Mouse (Mus musculus) lung, embryonic 14.5 days (tissue): ENCODE results near the gene Mpc1. TPM values are rescaled to one million over a fixed set of nuclear protein-coding genes. Genes with fewer than 3 reads are reported as not detected.
"Not testable (repeated sequence)": the region's sequence is repeated elsewhere in the genome, so short reads cannot be mapped to it uniquely, and the experiment has no call there.

Experiments used
- ATAC-seq: fragments of 200-750 bp; cut with Nextera tagmentation; 2 replicates; pipeline ENCODE4 v1.8.0; 2017; ENCODE audit warnings: mild to moderate bottlenecking, moderate TSS enrichment, moderate library complexity; ENCODE audit not compliant: insufficient read depth
- DNase-seq: peaks from one replicate; pipeline ENCODE4 v3.0.0-alpha.2; 2015
- H3K27ac ChIP-seq: fragments of 300-500 bp; sonication (generic); 2 replicates; pipeline ENCODE4 v1.5.1; 2014; ENCODE audit warnings: low read depth, mild to moderate bottlenecking, moderate library complexity
- H3K27me3 ChIP-seq: fragments of 300-500 bp; sonication (generic); 2 replicates; pipeline ENCODE4 v1.6.1; 2014; ENCODE audit warnings: low read length, control low read depth; ENCODE audit not compliant: insufficient read depth
- H3K36me3 ChIP-seq: fragments of 300-500 bp; sonication (generic); 2 replicates; pipeline ENCODE4 v1.6.1; 2014; ENCODE audit warnings: control low read depth; ENCODE audit not compliant: insufficient read depth
- H3K4me1 ChIP-seq: fragments of 300-500 bp; sonication (generic); 2 replicates; pipeline ENCODE4 v1.6.1; 2014; ENCODE audit warnings: antibody characterized with exemption, control low read depth; ENCODE audit not compliant: insufficient read depth
- H3K4me2 ChIP-seq: fragments of 300-500 bp; sonication (generic); 2 replicates; pipeline ENCODE4 v1.6.1; 2014; ENCODE audit warnings: mild to moderate bottlenecking
- H3K4me3 ChIP-seq: fragments of 300-500 bp; sonication (generic); 2 replicates; pipeline ENCODE4 v1.5.1; 2014; ENCODE audit warnings: low read depth, low read length
- H3K9ac ChIP-seq: fragments of 300-500 bp; sonication (generic); 2 replicates; pipeline ENCODE4 v1.6.1; 2014
- H3K9me3 ChIP-seq: fragments of 300-500 bp; sonication (generic); 2 replicates; pipeline ENCODE4 v1.6.1; 2016; ENCODE audit warnings: low read depth, low read length, control low read depth
- CTCF ChIP-seq: IDR thresholded peaks from 2 replicates; pipeline ENCODE4 v1.5.1; 2016; ENCODE audit warnings: antibody characterized with exemption, low read depth
- WGBS: fragments of 180-500 bp; shearing (Covaris S2); extraction: QIAGEN DNeasy Blood & Tissue Kit; methylation state at CpG from one replicate; pipeline ENCODE4 v1.1.7; 2014; 5-methylcytosine and 5-hydroxymethylcytosine counted together
- polyA plus RNA-seq: library from polyadenylated mRNA; unstranded; fragments of >200 nt; fragmentation: Nextera tagmentation; extraction: Ambion mirVana; gene quantifications from 2 replicates; pipeline ENCODE4 v1.2.1, GENCODE M21; 2014

Mpc1 gene
- polyA plus RNA-seq, 1 experiment from 2014 or later, result 154 TPM

- no peaks in the 10 kb centered on the region for H3K9me3 ChIP-seq
- DNase-seq (no peak), ATAC-seq (no peak)
- no peaks in the 10 kb centered on the region for H3K4me1 ChIP-seq
- no peak overlapping the region for H3K9ac ChIP-seq
- H3K4me2 ChIP-seq, result no peak overlapping the region
- 67% methylated on average over 7 of the region's 7 CpGs for WGBS
- no peak for TF ChIP-seq CTCF
- H3K27ac ChIP-seq, result no peak overlapping the region
- peaks cover 3% of the 10 kb centered on the region; the same call in 1 of the 2 replicates for H3K36me3 ChIP-seq
- no peaks in the 10 kb centered on the region for H3K27me3 ChIP-seq
- H3K4me3 ChIP-seq, result no peak overlapping the region
Observed at GRCm38 (mm10) chr17:8302772-8303438, 20.2 kb downstream of the Mpc1 start.

GRCm38 (mm10) chr17:8303671-8304070 is 21.0 kb downstream of the Mpc1 start:
- no peaks in the 10 kb centered on the region for H3K9me3 ChIP-seq
- TF ChIP-seq CTCF, result no peak

GRCm38 (mm10) chr17:8305801-8306200 is 23.1 kb downstream of the Mpc1 start:
- no peak overlapping the region for H3K4me3 ChIP-seq
- peak; percentile 33 for TF ChIP-seq CTCF
- DNase-seq, result no peak
- H3K36me3 ChIP-seq, result no peaks in the 10 kb centered on the region
- no peaks in the 10 kb centered on the region for H3K9me3 ChIP-seq
- no peaks in the 10 kb centered on the region for H3K27me3 ChIP-seq
- H3K27ac ChIP-seq, result no peak overlapping the region; the same call in 1 of the 2 replicates
- H3K9ac ChIP-seq, result no peak overlapping the region
- H3K4me2 ChIP-seq, result no peak overlapping the region
- no peak for ATAC-seq
- 20% methylated on average over 3 of the region's 3 CpGs for WGBS
- no peaks in the 10 kb centered on the region for H3K4me1 ChIP-seq

More at GRCm38 (mm10) chr17:8303671-8304070, 21.0 kb downstream of the Mpc1 start:
- Histone ChIP-seq H3K4me1 (no peaks in the 10 kb centered on the region), H3K36me3 (0 out of 2 replicates have a peak, but pooled peaks cover under 1% of the 10 kb centered on the region), H3K4me2 (no peak overlapping the region), H3K27ac (no peak overlapping the region), H3K4me3 (no peak overlapping the region), H3K27me3 (no peaks in the 10 kb centered on the region), H3K9ac (no peak overlapping the region)
- 32% methylated on average over 5 of the region's 5 CpGs for WGBS
- no peak for DNase-seq
- ATAC-seq, result no peak

GRCm38 (mm10) chr17:8310838-8311614 is 28.3 kb downstream of the Mpc1 start, which contains the start of gene Sft2d1:
Sft2d1 (plus strand) TSS chr17:8311102.
- H3K4me1 ChIP-seq, result no peaks in the 10 kb centered on the region
- H3K27me3 ChIP-seq, result no peaks in the 10 kb centered on the region
- H3K9me3 ChIP-seq, result no peaks in the 10 kb centered on the region
- H3K4me3 ChIP-seq, result peak within 1 kb of the TSS; percentile 80
- DNase-seq (peak; percentile 98), ATAC-seq (peak; percentile 97)
- TF ChIP-seq CTCF, result no peak
- H3K9ac ChIP-seq, result peak within 1 kb of the TSS; percentile 71
- H3K27ac ChIP-seq, result peak within 1 kb of the TSS; percentile 30; the same call in 1 of the 2 replicates
- no peaks in the 10 kb centered on the region for H3K36me3 ChIP-seq
- H3K4me2 ChIP-seq, result peak within 1 kb of the TSS; percentile 72
- WGBS, result under 1% methylated on average over 50 of the region's 54 CpGs

GRCm38 (mm10) chr17:8311751-8312150 is 29.0 kb downstream of the Mpc1 start:
- no peak for TF ChIP-seq CTCF
- H3K27ac ChIP-seq, result no peak overlapping the region
- peak overlapping the region; percentile 72 for H3K4me2 ChIP-seq
- no peaks in the 10 kb centered on the region for H3K27me3 ChIP-seq
- 35% methylated on average over 3 of the region's 3 CpGs for WGBS
- H3K9ac ChIP-seq, result peak overlapping the region; percentile 71
- H3K4me1 ChIP-seq, result no peaks in the 10 kb centered on the region
- peak overlapping the region; percentile 80 for H3K4me3 ChIP-seq
- H3K36me3 ChIP-seq, result no peaks in the 10 kb centered on the region
- ATAC-seq (no peak), DNase-seq (peak; percentile 8)
- no peaks in the 10 kb centered on the region for H3K9me3 ChIP-seq

GRCm38 (mm10) chr17:8313976-8314375 is 31.3 kb downstream of the Mpc1 start:
- no peak overlapping the region for H3K27ac ChIP-seq
- no peaks in the 10 kb centered on the region for H3K36me3 ChIP-seq
- ATAC-seq, result no peak
- 82% methylated on average over 3 of the region's 3 CpGs for WGBS
- H3K9me3 ChIP-seq, result no peaks in the 10 kb centered on the region
- H3K27me3 ChIP-seq, result no peaks in the 10 kb centered on the region
- H3K4me1 ChIP-seq, result no peaks in the 10 kb centered on the region
- H3K9ac ChIP-seq, result no peak overlapping the region
- no peak overlapping the region for H3K4me2 ChIP-seq
- H3K4me3 ChIP-seq, result no peak overlapping the region
- no peak for DNase-seq
- TF ChIP-seq CTCF, result no peak

GRCm38 (mm10) chr17:8316251-8316650 is 33.5 kb downstream of the Mpc1 start:
- Histone ChIP-seq H3K9ac (no peak overlapping the region), H3K4me3 (no peak overlapping the region), H3K4me1 (no peaks in the 10 kb centered on the region), H3K4me2 (no peak overlapping the region), H3K9me3 (no peaks in the 10 kb centered on the region), H3K36me3 (no peaks in the 10 kb centered on the region), H3K27ac (no peak overlapping the region), H3K27me3 (no peaks in the 10 kb centered on the region)
- ATAC-seq (no peak), DNase-seq (peak; percentile 26)
- TF ChIP-seq CTCF, result peak; percentile 50
- 50% methylated on average over 1 of the region's 1 CpGs for WGBS

GRCm38 (mm10) chr17:8326877-8327276 is 44.2 kb downstream of the Mpc1 start:
- H3K4me3 ChIP-seq, H3K4me1 ChIP-seq, H3K27ac ChIP-seq, ATAC-seq, H3K27me3 ChIP-seq, H3K9me3 ChIP-seq, H3K9ac ChIP-seq, H3K4me2 ChIP-seq, DNase-seq, H3K36me3 ChIP-seq: not testable (repeated sequence)
- 85% methylated on average over 8 of the region's 11 CpGs for WGBS
